Mouse (Mus musculus) embryonic facial prominence, embryonic 10.5 days (tissue): ENCODE data around the gene Slc22a1. TPM values are rescaled to one million over a fixed set of nuclear protein-coding genes. Genes with fewer than 3 reads are reported as not detected.

Source experiments
- DNase-seq: peaks from one replicate; pipeline ENCODE4 v3.0.0-alpha.2; 2017; ENCODE audit warnings: low spot score
- H3K27ac ChIP-seq: fragments of 300-500 bp; sonication (generic); replicated peaks from 2 replicates; pipeline ENCODE4 v1.5.1; 2016; ENCODE audit warnings: mild to moderate bottlenecking
- H3K27me3 ChIP-seq: fragments of 300-500 bp; sonication (generic); replicated peaks from 2 replicates; pipeline ENCODE4 v1.6.1; 2016; ENCODE audit warnings: low read depth, mild to moderate bottlenecking; ENCODE audit not compliant: poor library complexity, severe bottlenecking
- H3K36me3 ChIP-seq: fragments of 300-500 bp; sonication (generic); replicated peaks from 2 replicates; pipeline ENCODE4 v1.6.1; 2016; ENCODE audit warnings: mild to moderate bottlenecking, moderate library complexity
- H3K4me1 ChIP-seq: fragments of 300-500 bp; sonication (generic); 2 replicates; pipeline ENCODE4 v1.6.1; 2016
- H3K4me3 ChIP-seq: fragments of 300-500 bp; sonication (generic); 2 replicates; pipeline ENCODE4 v1.5.1; 2016; ENCODE audit warnings: mild to moderate bottlenecking, moderate library complexity
- H3K9me3 ChIP-seq: fragments of 300-500 bp; sonication (generic); 2 replicates; pipeline ENCODE4 v1.6.1; 2016; ENCODE audit warnings: mild to moderate bottlenecking
- WGBS: fragments of 180-500 bp; shearing (Covaris S2); methylation state at CpG from one replicate; pipeline ENCODE4 v1.1.7; 2016; 5-methylcytosine and 5-hydroxymethylcytosine counted together
- polyA plus RNA-seq: library from polyadenylated mRNA; unstranded; fragments of >200 nt; fragmentation: Nextera tagmentation; extraction: Ambion mirVana; gene quantifications from 2 replicates; pipeline ENCODE4 v1.2.1, GENCODE M21; 2016

Gene Slc22a1
- polyA plus RNA-seq, 1 experiment from 2014 or later: not detected

DNA sequence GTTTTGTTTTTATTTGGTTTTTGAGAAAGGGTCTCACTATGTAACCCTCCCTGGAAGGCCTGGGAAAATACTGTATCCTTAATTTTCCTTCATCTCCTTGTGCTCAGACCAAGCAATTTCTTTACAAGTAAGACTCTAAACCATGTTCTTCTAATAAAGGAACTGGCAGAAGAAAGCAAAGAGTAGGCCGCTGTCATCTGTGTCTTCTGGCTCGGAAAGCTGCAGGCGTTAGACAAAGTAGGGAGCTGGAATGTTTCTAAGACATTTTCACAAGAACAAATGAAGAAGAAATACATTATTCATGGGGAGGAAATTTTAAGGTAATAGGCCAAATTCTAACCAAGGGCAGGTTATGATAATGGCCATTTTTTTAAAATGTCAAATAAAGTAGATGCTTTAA is 21.6 kb downstream of the Slc22a1 start:
- Histone ChIP-seq H3K4me1 (no peaks in the 10 kb centered on the region), H3K36me3 (no peaks in the 10 kb centered on the region), H3K9me3 (no peaks in the 10 kb centered on the region), H3K4me3 (no peak overlapping the region), H3K27ac (no peak overlapping the region), H3K27me3 (no peaks in the 10 kb centered on the region)
- 87% methylated on average over 3 of the region's 3 CpGs for WGBS
- no peak for DNase-seq

DNA sequence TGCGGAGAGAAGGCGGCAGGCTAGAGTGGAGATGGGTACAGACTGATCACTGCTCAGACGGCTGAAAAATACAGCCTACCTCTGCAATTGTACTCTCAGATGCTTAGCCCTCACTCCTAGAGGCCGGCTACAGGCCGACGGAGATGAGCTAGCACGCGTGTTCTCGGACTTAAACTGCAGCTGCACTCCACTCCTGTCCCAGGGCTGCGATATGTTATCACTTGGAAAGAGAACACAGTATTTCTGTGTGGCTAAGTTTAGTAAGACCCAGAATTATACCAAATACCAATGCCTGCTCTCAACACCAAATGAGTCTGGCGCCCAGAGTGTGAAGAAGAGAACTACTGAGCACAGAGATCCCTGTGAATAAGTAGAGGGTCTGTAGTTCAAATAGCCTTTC is 23.0 kb downstream of the Slc22a1 start:
- Histone ChIP-seq H3K4me3 (no peak overlapping the region), H3K9me3 (no peaks in the 10 kb centered on the region), H3K27me3 (no peaks in the 10 kb centered on the region), H3K36me3 (no peaks in the 10 kb centered on the region), H3K4me1 (no peaks in the 10 kb centered on the region), H3K27ac (no peak overlapping the region)
- DNase-seq: no peak
- 90% methylated on average over 11 of the region's 11 CpGs for WGBS

DNA sequence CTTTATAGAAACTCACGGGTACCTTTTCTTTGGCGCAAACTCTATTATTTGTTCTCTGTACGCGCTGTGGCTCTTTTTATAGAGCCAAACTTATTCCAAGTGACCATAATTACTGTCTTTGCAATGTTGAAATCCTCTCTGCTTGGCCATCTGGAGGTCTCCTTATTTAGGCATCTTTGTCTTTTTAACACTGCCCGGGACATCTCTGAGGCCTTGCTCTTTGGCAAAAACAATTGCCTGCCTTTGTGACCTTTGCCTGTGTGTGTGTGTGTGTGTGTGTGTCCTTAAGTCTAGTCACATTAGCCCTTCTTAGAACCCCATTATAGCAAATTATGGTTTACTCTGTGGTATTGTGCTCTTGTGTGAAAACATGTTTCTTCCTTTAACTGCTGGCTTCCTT is 30.2 kb downstream of the Slc22a1 start:
- 86% methylated on average over 5 of the region's 5 CpGs for WGBS
- no peaks in the 10 kb centered on the region for H3K36me3 ChIP-seq
- H3K27ac ChIP-seq: no peak overlapping the region
- H3K9me3 ChIP-seq: no peaks in the 10 kb centered on the region
- no peaks in the 10 kb centered on the region for H3K4me1 ChIP-seq
- H3K4me3 ChIP-seq: no peak overlapping the region
- H3K27me3 ChIP-seq: no peaks in the 10 kb centered on the region
- DNase-seq: no peak

DNA sequence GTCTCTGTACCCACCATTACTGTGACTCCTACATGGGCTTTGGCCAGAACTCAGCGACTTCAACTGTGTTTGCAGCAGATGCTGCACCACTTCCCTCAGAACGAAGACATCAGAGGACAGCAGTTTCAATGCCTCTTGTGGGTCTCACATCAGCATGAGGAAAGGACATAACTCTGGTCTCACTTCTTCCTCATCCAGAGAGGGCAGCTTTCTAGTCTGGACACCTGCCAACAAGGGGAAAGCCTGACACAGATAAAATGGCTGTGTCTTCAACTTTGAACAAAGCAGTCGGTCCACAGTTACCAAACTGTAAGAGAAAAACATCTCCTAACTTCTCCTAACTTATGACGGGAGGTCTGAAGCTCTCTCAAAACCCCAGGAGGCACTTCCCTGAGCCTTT is 34.5 kb downstream of the Slc22a1 start:
- WGBS: 79% methylated on average over 4 of the region's 4 CpGs
- H3K27me3 ChIP-seq: no peaks in the 10 kb centered on the region
- H3K36me3 ChIP-seq: no peaks in the 10 kb centered on the region
- no peak overlapping the region for H3K4me3 ChIP-seq
- peaks cover 5% of the 10 kb centered on the region; the same call in 1 of the 2 replicates for H3K4me1 ChIP-seq
- no peak overlapping the region for H3K27ac ChIP-seq
- DNase-seq: no peak
- no peaks in the 10 kb centered on the region for H3K9me3 ChIP-seq

DNA sequence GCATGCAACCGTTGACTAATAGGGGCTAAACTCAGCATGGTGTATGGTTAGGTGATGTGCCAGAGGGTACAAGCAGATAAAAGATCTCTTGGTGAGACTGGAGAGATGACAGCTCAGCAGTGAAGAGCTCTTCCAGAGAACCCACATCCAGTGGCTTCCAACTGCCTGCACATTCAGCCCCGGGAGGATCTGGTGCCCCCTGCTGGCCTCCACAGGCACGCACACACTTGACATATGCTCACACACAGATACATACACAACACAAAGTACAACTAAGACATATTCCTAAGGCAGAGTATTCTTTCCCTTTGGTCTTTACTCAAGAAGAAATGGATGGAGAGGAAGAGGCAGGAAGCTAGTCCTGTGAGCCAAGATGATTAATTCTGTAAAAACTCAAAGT is 36.0 kb downstream of the Slc22a1 start:
- WGBS: 90% methylated on average over 3 of the region's 3 CpGs

DNA sequence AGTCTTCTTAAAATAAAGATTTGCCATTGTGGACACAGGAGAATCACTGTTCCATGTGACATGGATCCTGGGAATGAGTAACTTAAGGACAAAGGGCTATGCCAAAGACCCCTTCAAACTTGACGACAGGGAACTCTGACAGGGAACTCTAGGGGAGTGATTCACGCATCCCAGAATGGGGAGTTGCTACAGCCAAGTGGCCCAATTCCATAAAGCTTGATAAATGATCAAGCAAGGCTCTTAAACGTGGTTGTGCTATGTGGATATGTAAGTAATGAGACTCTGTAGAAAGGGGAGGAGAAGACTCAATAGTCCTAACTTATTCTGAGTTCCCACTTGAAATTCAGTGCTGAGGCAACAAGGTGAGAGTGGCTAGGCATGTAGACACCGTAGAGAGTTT is 40.8 kb downstream of the Slc22a1 start:
- Histone ChIP-seq H3K9me3 (no peaks in the 10 kb centered on the region), H3K27me3 (peaks cover 16% of the 10 kb centered on the region), H3K4me3 (no peak overlapping the region), H3K36me3 (no peaks in the 10 kb centered on the region), H3K4me1 (peaks cover 34% of the 10 kb centered on the region), H3K27ac (no peak overlapping the region)
- no peak for DNase-seq
- WGBS: 72% methylated on average over 4 of the region's 4 CpGs

More for the DNA sequence above, 36.0 kb downstream of the Slc22a1 start:
- Histone ChIP-seq H3K4me3 (no peak overlapping the region), H3K27ac (no peak overlapping the region), H3K4me1 (peaks cover 8% of the 10 kb centered on the region), H3K9me3 (no peaks in the 10 kb centered on the region), H3K27me3 (peaks cover 10% of the 10 kb centered on the region), H3K36me3 (no peaks in the 10 kb centered on the region)
- no peak for DNase-seq

DNA sequence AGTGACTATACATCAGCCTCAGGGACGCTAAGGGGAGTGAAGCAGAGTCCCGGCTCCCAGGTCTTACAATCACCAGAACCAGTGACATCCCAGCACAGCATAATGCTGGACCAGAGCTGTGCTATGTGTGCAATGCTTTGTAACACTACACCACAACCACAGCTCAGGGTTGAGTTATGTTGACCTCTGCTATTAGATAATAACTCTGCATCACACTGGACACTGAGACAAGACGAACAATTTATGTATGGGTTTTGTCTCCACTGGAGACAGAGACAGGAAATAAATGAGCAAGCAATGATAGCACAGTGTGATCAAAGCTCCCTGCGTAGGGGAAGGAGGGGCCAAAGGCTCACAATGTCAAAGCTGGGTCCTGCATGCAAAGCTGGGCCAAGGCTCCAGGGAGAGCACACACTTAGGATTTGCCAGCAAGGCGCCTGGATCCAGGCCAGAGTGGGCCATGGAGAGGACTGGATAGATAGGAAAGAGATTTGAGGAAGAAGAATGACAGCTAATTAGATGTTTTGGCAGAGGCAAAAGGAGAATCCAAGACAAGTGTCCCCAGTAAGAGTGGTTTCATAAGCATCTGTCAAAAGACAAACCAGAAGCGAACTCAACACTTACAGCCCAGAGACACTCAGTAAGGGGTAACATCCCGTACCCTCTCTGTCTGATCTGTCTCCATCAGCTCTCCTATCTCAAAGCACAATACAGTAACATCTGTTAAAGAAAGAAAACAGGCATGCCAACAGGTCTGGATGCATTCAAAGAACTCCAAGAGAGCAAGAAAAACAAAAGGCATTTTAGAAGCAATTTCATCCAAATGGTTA is 43.6 kb downstream of the Slc22a1 start:
- H3K27me3 ChIP-seq: peaks cover 16% of the 10 kb centered on the region
- DNase-seq: peak; percentile 37
- no peak overlapping the region for H3K4me3 ChIP-seq
- H3K36me3 ChIP-seq: no peaks in the 10 kb centered on the region
- WGBS: 41% methylated on average over 7 of the region's 7 CpGs
- peak overlapping the region; percentile 69 for H3K27ac ChIP-seq
- H3K9me3 ChIP-seq: no peaks in the 10 kb centered on the region
- peaks cover 31% of the 10 kb centered on the region for H3K4me1 ChIP-seq

DNA sequence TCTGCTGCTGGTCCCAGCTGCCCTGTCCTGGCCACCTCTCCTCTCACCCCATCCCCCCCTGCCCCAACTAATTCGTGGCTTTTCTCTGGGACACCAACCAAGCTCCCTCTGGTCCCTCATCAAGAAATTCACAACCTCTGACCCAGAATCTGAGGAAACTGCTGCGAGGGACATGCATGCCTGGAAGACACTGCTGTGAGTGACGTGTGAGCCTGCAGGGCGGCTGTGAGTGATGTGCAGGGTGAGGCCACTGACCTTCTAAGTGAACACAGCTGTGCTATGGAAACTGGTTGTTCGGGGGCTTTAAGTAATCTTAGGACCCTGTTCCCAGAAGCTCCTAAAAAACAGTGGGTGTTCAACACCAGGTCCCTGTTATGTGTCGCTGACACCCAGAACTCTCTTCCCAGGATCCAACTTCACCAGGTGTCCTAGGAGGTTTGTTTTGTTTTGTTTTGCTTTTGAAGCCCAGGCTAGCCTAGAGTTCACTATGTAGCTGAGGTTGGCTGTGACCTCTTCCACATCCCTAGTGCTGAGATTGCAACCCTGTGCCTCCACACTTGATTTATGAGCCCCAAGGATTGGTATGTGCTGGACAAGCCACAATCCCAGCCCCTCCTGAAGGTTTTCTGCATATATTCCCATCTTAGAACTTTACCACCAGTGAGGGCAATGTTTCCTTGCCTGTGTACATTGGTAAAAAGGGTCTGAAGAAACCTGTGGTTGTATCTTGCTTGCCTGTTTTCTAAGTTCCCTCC is 44.5 kb downstream of the Slc22a1 start:
- DNase-seq: peak; percentile 73
- Histone ChIP-seq H3K4me3 (no peak overlapping the region), H3K27me3 (peaks cover 16% of the 10 kb centered on the region), H3K27ac (peak overlapping the region; percentile 69), H3K4me1 (peaks cover 29% of the 10 kb centered on the region), H3K36me3 (no peaks in the 10 kb centered on the region), H3K9me3 (peaks cover 3% of the 10 kb centered on the region; the same call in 1 of the 2 replicates)
- WGBS: 24% methylated on average over 6 of the region's 6 CpGs

DNA sequence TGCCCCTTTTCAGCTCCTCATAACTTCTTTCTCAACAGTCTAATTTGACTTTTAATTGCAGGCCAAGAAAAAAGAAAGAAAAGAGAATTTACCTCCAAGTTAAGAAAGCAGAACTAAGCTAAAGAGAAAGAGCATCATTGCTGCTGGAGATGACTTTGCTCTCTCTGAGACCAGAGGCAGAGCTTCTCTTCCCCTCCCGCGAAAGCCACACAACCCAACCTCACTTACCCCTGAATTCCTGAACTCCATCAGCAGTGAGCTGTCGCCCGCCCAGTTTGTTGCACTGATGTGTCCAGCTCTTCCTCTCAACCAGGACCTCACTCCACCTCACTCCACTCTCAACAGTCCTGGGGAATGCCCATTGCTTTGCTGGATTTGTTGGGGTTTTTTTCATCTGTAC is 47.6 kb downstream of the Slc22a1 start:
- DNase-seq: no peak
- Histone ChIP-seq H3K4me3 (no peak overlapping the region), H3K9me3 (peaks cover 23% of the 10 kb centered on the region), H3K36me3 (no peaks in the 10 kb centered on the region), H3K27me3 (no peaks in the 10 kb centered on the region), H3K4me1 (peaks cover 27% of the 10 kb centered on the region), H3K27ac (no peak overlapping the region)
- WGBS: 89% methylated on average over 4 of the region's 4 CpGs

DNA sequence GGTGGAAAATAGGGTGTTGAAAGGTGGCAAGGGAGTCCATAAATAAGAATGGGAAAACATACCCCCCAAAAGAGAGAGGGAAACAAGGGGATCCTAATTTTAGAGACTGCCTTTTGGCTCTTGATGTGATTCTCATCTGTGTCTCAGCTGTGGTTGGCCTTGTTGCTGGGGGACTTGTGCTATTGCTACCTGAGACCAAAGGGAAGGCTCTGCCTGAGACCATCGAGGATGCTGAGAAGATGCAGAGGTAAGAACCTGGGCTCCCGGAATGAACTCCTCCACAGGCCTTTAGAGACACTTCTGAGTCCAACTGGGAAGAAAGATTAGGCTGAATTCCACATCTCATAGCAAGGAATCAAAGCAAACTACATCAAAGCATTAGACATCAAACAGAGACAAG is 56.0 kb downstream of the Slc22a1 start:
- peaks cover 5% of the 10 kb centered on the region for H3K9me3 ChIP-seq
- 85% methylated on average over 2 of the region's 2 CpGs for WGBS
- no peak overlapping the region for H3K4me3 ChIP-seq
- no peaks in the 10 kb centered on the region for H3K27me3 ChIP-seq
- H3K4me1 ChIP-seq: no peaks in the 10 kb centered on the region
- H3K36me3 ChIP-seq: no peaks in the 10 kb centered on the region
- no peak overlapping the region for H3K27ac ChIP-seq
- DNase-seq: no peak

DNA sequence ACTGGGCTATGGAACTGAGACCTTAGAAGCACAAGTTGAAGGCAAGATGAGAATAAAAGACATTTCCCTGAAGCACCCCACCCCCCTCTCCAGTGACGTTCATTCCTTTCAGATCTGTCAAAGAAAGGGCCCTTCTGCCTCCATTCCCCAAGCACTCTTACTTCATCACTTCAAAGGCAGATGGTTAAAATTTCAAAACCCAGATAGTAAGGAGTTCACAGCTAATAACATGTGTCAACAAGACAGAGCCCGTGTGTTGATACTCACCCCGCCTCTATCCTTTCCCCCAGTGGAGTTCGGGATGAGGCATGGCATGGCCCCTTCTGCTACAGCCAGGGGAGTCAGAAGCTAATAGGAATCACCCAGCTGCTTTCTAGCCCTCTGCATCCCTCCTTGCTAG is 60.2 kb downstream of the Slc22a1 start:
- H3K27me3 ChIP-seq: no peaks in the 10 kb centered on the region
- H3K27ac ChIP-seq: no peak overlapping the region
- no peaks in the 10 kb centered on the region for H3K4me1 ChIP-seq
- no peak overlapping the region for H3K4me3 ChIP-seq
- no peak for DNase-seq
- no peaks in the 10 kb centered on the region for H3K36me3 ChIP-seq
- WGBS: 69% methylated on average over 4 of the region's 4 CpGs
- H3K9me3 ChIP-seq: no peaks in the 10 kb centered on the region

DNA sequence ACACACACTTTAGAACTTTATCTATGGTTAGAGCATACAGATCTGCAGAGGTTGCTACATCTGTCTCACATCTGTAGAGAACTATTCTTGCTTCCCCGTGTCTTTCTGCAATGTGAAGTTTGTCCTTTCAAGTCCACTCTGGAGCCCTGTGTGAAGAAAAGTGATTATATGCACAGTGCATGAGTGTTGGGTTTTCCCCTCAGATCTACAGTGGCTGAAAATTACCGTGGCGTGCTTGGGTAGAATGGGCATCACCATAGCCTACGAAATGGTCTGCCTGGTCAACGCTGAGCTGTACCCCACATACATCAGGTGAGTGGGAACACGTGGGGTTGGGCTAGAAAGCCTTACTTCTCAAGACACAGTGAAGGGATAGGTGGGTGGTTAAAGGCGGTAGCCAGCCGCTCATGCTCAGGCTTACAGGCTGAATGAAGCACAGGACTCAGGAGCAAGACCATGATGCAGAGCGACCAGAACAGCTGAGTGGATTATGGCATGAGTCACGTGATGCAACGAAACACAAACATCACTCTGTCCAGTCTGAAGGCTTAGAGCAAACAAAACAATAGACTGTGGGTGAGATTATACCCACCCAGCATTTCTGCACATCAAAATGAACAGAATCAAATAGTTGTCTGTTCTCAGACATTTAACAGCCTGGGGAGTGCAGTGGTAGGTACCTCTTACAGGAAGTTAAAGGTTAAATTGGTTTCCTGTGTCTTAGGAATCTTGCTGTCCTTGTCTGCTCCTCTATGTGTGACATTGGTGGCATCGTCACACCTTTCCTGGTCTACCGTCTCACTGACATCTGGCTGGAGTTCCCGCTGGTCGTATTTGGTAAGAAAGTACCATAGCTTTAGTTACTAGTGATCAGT is 60.9 kb downstream of the Slc22a1 start:
- Histone ChIP-seq H3K27me3 (no peaks in the 10 kb centered on the region), H3K27ac (no peak overlapping the region), H3K4me1 (no peaks in the 10 kb centered on the region), H3K4me3 (no peak overlapping the region), H3K9me3 (no peaks in the 10 kb centered on the region), H3K36me3 (no peaks in the 10 kb centered on the region)
- no peak for DNase-seq
- WGBS: 86% methylated on average over 15 of the region's 15 CpGs
